Mouse (Mus musculus) neural tube, embryonic 11.5 days (tissue): ENCODE measurements at regions not wholly inside any gene's neighbourhood (a gene's known extent, or its start where the extent isn't known, plus 50 kb on each side); places are given as distances from the start of the nearest gene placed in this dataset.

ENCODE experiments used
- ATAC-seq: fragments of 200-750 bp; cut with Nextera tagmentation; 2 replicates; pipeline ENCODE4 v1.8.0; 2017; ENCODE audit warnings: moderate number of reproducible peaks, mild to moderate bottlenecking, moderate TSS enrichment, moderate library complexity; ENCODE audit not compliant: insufficient read depth, low FRiP score, low TSS enrichment
- DNase-seq: peaks from one replicate; pipeline ENCODE4 v3.0.0-alpha.2; 2015; ENCODE audit warnings: low spot score
- H3K27ac ChIP-seq: fragments of 300-500 bp; sonication (generic); 2 replicates; pipeline ENCODE4 v1.5.1; 2014; ENCODE audit warnings: low read depth, mild to moderate bottlenecking, low read length
- H3K27me3 ChIP-seq: fragments of 300-500 bp; sonication (generic); 2 replicates; pipeline ENCODE4 v1.6.1; 2014; ENCODE audit warnings: mild to moderate bottlenecking, low read length, mixed read lengths; ENCODE audit not compliant: control insufficient read depth, insufficient read depth
- H3K36me3 ChIP-seq: fragments of 300-500 bp; sonication (generic); 2 replicates; pipeline ENCODE4 v1.6.1; 2014; ENCODE audit warnings: mild to moderate bottlenecking, low read length, moderate library complexity, mixed read lengths; ENCODE audit not compliant: control insufficient read depth, insufficient read depth
- H3K4me1 ChIP-seq: fragments of 300-500 bp; sonication (generic); 2 replicates; pipeline ENCODE4 v1.6.1; 2014; ENCODE audit warnings: low read length, mixed read lengths; ENCODE audit not compliant: control insufficient read depth, insufficient read depth
- H3K4me2 ChIP-seq: fragments of 300-500 bp; sonication (generic); 2 replicates; pipeline ENCODE4 v1.6.1; 2014; ENCODE audit warnings: low read depth, mild to moderate bottlenecking, moderate library complexity
- H3K4me3 ChIP-seq: fragments of 300-500 bp; sonication (generic); 2 replicates; pipeline ENCODE4 v1.5.1; 2014; ENCODE audit warnings: low read depth, low read length
- H3K9ac ChIP-seq: fragments of 300-500 bp; sonication (generic); 2 replicates; pipeline ENCODE4 v1.6.1; 2014; ENCODE audit warnings: mild to moderate bottlenecking, low read length
- H3K9me3 ChIP-seq: fragments of 300-500 bp; sonication (generic); 2 replicates; pipeline ENCODE4 v1.6.1; 2016; ENCODE audit warnings: low read length; ENCODE audit not compliant: control insufficient read depth
- WGBS: fragments of 180-500 bp; shearing (Covaris S2); extraction: QIAGEN DNeasy Blood & Tissue Kit; methylation state at CpG from one replicate; pipeline ENCODE4 v1.1.7; 2014; 5-methylcytosine and 5-hydroxymethylcytosine counted together

GRCm38 (mm10) chr9:23651300-23651699 lies 428.4 kb downstream of the Bmper start:
- H3K4me1 ChIP-seq = no peaks in the 10 kb centered on the region
- no peaks in the 10 kb centered on the region for H3K36me3 ChIP-seq
- ATAC-seq (no peak), DNase-seq (no peak)
- no peak overlapping the region for H3K4me2 ChIP-seq
- no peaks in the 10 kb centered on the region for H3K27me3 ChIP-seq
- H3K9me3 ChIP-seq = no peaks in the 10 kb centered on the region
- no peak overlapping the region for H3K9ac ChIP-seq
- H3K27ac ChIP-seq = no peak overlapping the region
- no peak overlapping the region for H3K4me3 ChIP-seq
- WGBS = 85% methylated on average over 2 of the region's 2 CpGs

GRCm38 (mm10) chr9:23653086-23653485 lies 430.2 kb downstream of the Bmper start:
- H3K4me1 ChIP-seq = no peaks in the 10 kb centered on the region
- ATAC-seq = no peak
- 75% methylated on average over 2 of the region's 2 CpGs for WGBS

GRCm38 (mm10) chr9:23654777-23655176 lies 431.9 kb downstream of the Bmper start:
- Histone ChIP-seq H3K4me2 (no peak overlapping the region), H3K4me3 (no peak overlapping the region), H3K36me3 (no peaks in the 10 kb centered on the region), H3K9me3 (no peaks in the 10 kb centered on the region), H3K4me1 (no peaks in the 10 kb centered on the region), H3K27me3 (no peaks in the 10 kb centered on the region), H3K27ac (no peak overlapping the region), H3K9ac (no peak overlapping the region)
- DNase-seq (no peak), ATAC-seq (no peak)
- WGBS = 84% methylated on average over 1 of the region's 1 CpGs

More at GRCm38 (mm10) chr9:23653086-23653485, 430.2 kb downstream of the Bmper start:
- H3K4me3 ChIP-seq = no peak overlapping the region
- no peak overlapping the region for H3K27ac ChIP-seq
- DNase-seq = no peak
- no peaks in the 10 kb centered on the region for H3K9me3 ChIP-seq
- H3K27me3 ChIP-seq = no peaks in the 10 kb centered on the region
- no peaks in the 10 kb centered on the region for H3K36me3 ChIP-seq
- H3K4me2 ChIP-seq = no peak overlapping the region
- no peak overlapping the region for H3K9ac ChIP-seq

- H3K27ac ChIP-seq = no peak overlapping the region
- DNase-seq (no peak), ATAC-seq (no peak)
- H3K36me3 ChIP-seq = no peaks in the 10 kb centered on the region
- H3K4me2 ChIP-seq = no peak overlapping the region
- H3K4me3 ChIP-seq = no peak overlapping the region
- no peaks in the 10 kb centered on the region for H3K27me3 ChIP-seq
- no peak overlapping the region for H3K9ac ChIP-seq
- H3K4me1 ChIP-seq = no peaks in the 10 kb centered on the region
- no peaks in the 10 kb centered on the region for H3K9me3 ChIP-seq
Measured at GRCm38 (mm10) chr9:23665960-23666359, 431.8 kb upstream of the Npsr1 start.

- no peak for DNase-seq
- ATAC-seq = no peak
- Histone ChIP-seq H3K36me3 (no peaks in the 10 kb centered on the region), H3K4me1 (no peaks in the 10 kb centered on the region), H3K9me3 (no peaks in the 10 kb centered on the region), H3K4me2 (no peak overlapping the region), H3K4me3 (no peak overlapping the region), H3K9ac (no peak overlapping the region), H3K27ac (no peak overlapping the region), H3K27me3 (no peaks in the 10 kb centered on the region)
- WGBS = 78% methylated on average over 4 of the region's 4 CpGs
Measured at GRCm38 (mm10) chr9:23669230-23669629, 428.6 kb upstream of the Npsr1 start.

- Histone ChIP-seq H3K4me3 (no peak overlapping the region), H3K9me3 (no peaks in the 10 kb centered on the region), H3K27me3 (no peaks in the 10 kb centered on the region), H3K36me3 (no peaks in the 10 kb centered on the region), H3K9ac (no peak overlapping the region), H3K27ac (no peak overlapping the region), H3K4me1 (no peaks in the 10 kb centered on the region), H3K4me2 (no peak overlapping the region)
- WGBS = 42% methylated on average over 5 of the region's 5 CpGs
- ATAC-seq = no peak
- no peak for DNase-seq
Measured at GRCm38 (mm10) chr9:23670642-23671041, 427.2 kb upstream of the Npsr1 start.

- H3K4me1 ChIP-seq = no peaks in the 10 kb centered on the region
- no peak overlapping the region for H3K27ac ChIP-seq
- DNase-seq (no peak), ATAC-seq (no peak)
- H3K27me3 ChIP-seq = no peaks in the 10 kb centered on the region
- H3K36me3 ChIP-seq = no peaks in the 10 kb centered on the region
- WGBS = 90% methylated on average over 4 of the region's 4 CpGs
- H3K9me3 ChIP-seq = no peaks in the 10 kb centered on the region
- no peak overlapping the region for H3K4me2 ChIP-seq
- no peak overlapping the region for H3K4me3 ChIP-seq
- H3K9ac ChIP-seq = no peak overlapping the region
Measured at GRCm38 (mm10) chr9:23673347-23673860, 424.4 kb upstream of the Npsr1 start.

GRCm38 (mm10) chr9:23674833-23675232 lies 423.0 kb upstream of the Npsr1 start:
- Histone ChIP-seq H3K9ac (no peak overlapping the region), H3K27me3 (no peaks in the 10 kb centered on the region), H3K9me3 (no peaks in the 10 kb centered on the region), H3K4me3 (no peak overlapping the region), H3K27ac (no peak overlapping the region), H3K36me3 (no peaks in the 10 kb centered on the region), H3K4me2 (no peak overlapping the region), H3K4me1 (no peaks in the 10 kb centered on the region)
- ATAC-seq (no peak), DNase-seq (peak; percentile 37)
- 39% methylated on average over 8 of the region's 8 CpGs for WGBS

GRCm38 (mm10) chr9:23689456-23689855 lies 408.3 kb upstream of the Npsr1 start:
- H3K27ac ChIP-seq = no peak overlapping the region
- H3K9ac ChIP-seq = no peak overlapping the region
- DNase-seq (no peak), ATAC-seq (no peak)
- no peaks in the 10 kb centered on the region for H3K4me1 ChIP-seq
- no peak overlapping the region for H3K4me2 ChIP-seq
- no peaks in the 10 kb centered on the region for H3K27me3 ChIP-seq
- H3K4me3 ChIP-seq = no peak overlapping the region
- no peaks in the 10 kb centered on the region for H3K36me3 ChIP-seq
- no peaks in the 10 kb centered on the region for H3K9me3 ChIP-seq
